Mouse (Mus musculus) embryonic fibroblast, embryonic 13.5 days (primary cell): ENCODE results near the gene Gm20388.

ENCODE experiments used
- CTCF ChIP-seq: IDR thresholded peaks from 2 replicates; pipeline ENCODE4 v1.5.1; 2011; ENCODE audit warnings: mild to moderate bottlenecking, control low read depth, low read length, moderate library complexity, borderline replicate concordance; ENCODE audit not compliant: insufficient read depth
- POLR2A ChIP-seq: IDR thresholded peaks from 2 replicates; pipeline ENCODE4 v1.6.1; 2011; ENCODE audit warnings: low read depth, mild to moderate bottlenecking, control low read depth, low read length, moderate library complexity

- TF ChIP-seq CTCF (no peak), POLR2A (no peak)
These were observed 1797.8 kb downstream of the Gm20388 start for GRCm38 (mm10) chr8:121708406-121708805.
